Mouse (Mus musculus): ENCODE measurements around the gene Ikzf1.

DNA sequence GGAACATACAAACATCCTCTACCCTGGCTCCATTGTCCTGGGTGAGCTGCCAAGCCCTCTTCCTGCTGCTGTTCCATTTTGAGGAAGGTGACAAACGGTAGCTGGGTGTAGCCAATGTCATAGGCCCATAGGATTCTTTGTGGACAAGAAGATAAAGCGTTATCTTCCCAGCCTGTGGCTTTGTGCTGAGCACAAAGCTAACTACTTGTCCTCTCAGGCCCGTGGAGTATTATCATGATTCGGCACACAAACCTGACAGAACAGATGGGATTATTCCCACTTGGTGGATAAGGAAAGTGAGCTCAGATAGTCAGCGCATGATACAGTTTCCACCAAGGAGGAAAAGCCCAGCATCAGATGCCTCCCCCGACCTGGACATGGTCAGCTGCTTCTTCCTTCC lies 50.4 kb downstream of the Ikzf1 start:
- no peak for TF ChIP-seq POLR2A (IDR thresholded peaks at IDR 0.05; ENCODE audit: extremely low read depth, insufficient read depth, low read length)
- no peak for TF ChIP-seq CTCF (IDR thresholded peaks at IDR 0.05; ENCODE audit: extremely low read depth, insufficient read depth, low read length)
